Mouse (Mus musculus) small intestine, adult 2 months (tissue): ENCODE results near the gene Ckap4.

ENCODE experiments used
- CTCF ChIP-seq: fragments of 200-500 bp; IDR thresholded peaks from 2 replicates; pipeline ENCODE4 v1.5.1; 2012; ENCODE audit warnings: low read depth, mild to moderate bottlenecking, control low read depth, inconsistent platforms, low read length, moderate library complexity, mixed read lengths; ENCODE audit not compliant: insufficient replicate concordance, insufficient read length; ENCODE audit errors: extremely low read depth
- POLR2A ChIP-seq: fragments of 200-500 bp; IDR thresholded peaks from 2 replicates; pipeline ENCODE4 v1.6.1; 2012; ENCODE audit warnings: low read depth, mild to moderate bottlenecking, control low read depth, inconsistent platforms, low read length, moderate library complexity

- TF ChIP-seq CTCF (no peak), POLR2A (no peak)
Measured at GRCm38 (mm10) chr10:84535458-84535857, 1.6 kb upstream of the Ckap4 start.
